Comparison of ENCODE assay signal across 8 mouse cellular contexts in genomic region chr2:93457426-93458130, GRCm38 (mm10). TPM values are rescaled to one million over a fixed set of nuclear protein-coding genes. Genes with fewer than 3 reads are reported as not detected.
DNase-seq lines count a peak whose midpoint lies in the region; ATAC-seq lines count a peak whose summit lies in the region.

No protein-coding gene starts in this region.

- WGBS in liver, embryonic 12.5 days (ENCODE audit: insufficient replicate concordance) = 63% methylated on average over 6 of the region's 6 CpGs
- 71% methylated on average over 6 of the region's 6 CpGs for WGBS in liver, embryonic 11.5 days

- H3K9me3 ChIP-seq in liver, embryonic 12.5 days (replicated peaks) = no peaks in the 10 kb centered on the region
- H3K9me3 ChIP-seq in liver, embryonic 11.5 days (ENCODE audit: control insufficient read depth, low read length) = no peaks in the 10 kb centered on the region

- peak overlapping the region; percentile 90 for H3K27ac ChIP-seq in liver, embryonic 12.5 days
- H3K27ac ChIP-seq in liver, embryonic 11.5 days (ENCODE audit: low read depth, low read length) = no peak overlapping the region

- peak overlapping the region; percentile 75; the same call in 1 of the 2 replicates for H3K4me3 ChIP-seq in liver, embryonic 12.5 days
- H3K4me3 ChIP-seq in liver, embryonic 11.5 days (ENCODE audit: low read depth, low read length) = no peak overlapping the region

- H3K4me2 ChIP-seq in liver, embryonic 12.5 days = peak overlapping the region; percentile 91
- no peak overlapping the region for H3K4me2 ChIP-seq in liver, embryonic 11.5 days

- peaks cover 95% of the 10 kb centered on the region for H3K4me1 ChIP-seq in liver, embryonic 12.5 days
- peaks cover 46% of the 10 kb centered on the region for H3K4me1 ChIP-seq in liver, embryonic 11.5 days (replicated peaks; ENCODE audit: control insufficient read depth, insufficient read depth, low read length)

- 0 out of 2 replicates have a peak, but pooled peaks cover 3% of the 10 kb centered on the region for H3K27me3 ChIP-seq in liver, embryonic 12.5 days (replicated peaks)
- no peaks in the 10 kb centered on the region for H3K27me3 ChIP-seq in liver, embryonic 11.5 days (replicated peaks; ENCODE audit: control insufficient read depth, insufficient read depth, low read length)

- H3K36me3 ChIP-seq in liver, embryonic 12.5 days = peaks cover 7% of the 10 kb centered on the region
- H3K36me3 ChIP-seq in liver, embryonic 11.5 days (ENCODE audit: control insufficient read depth, insufficient read depth, low read length) = no peaks in the 10 kb centered on the region

- DNase-seq in cerebellum, postnatal 10 days = peak; percentile 61 to 71
- no peak for DNase-seq in cerebellum, postnatal 4 days (ENCODE audit: low spot score in 2 of 2)
- DNase-seq in liver, embryonic 11.5 days (ENCODE audit: low spot score) = no peak
- peak; percentile 76 for DNase-seq in heart, postnatal 4 days
- no peak for DNase-seq in left cerebral cortex, adult 11 months (ENCODE audit: low spot score)

- no peak for ATAC-seq in liver, embryonic 12.5 days
- ATAC-seq in liver, embryonic 11.5 days (replicated peaks; ENCODE audit: low FRiP score) = no peak
- ATAC-seq in monocyte, adult 5-6 weeks (replicated peaks; ENCODE audit: insufficient number of reproducible peaks, low FRiP score, low TSS enrichment, poor library complexity, severe bottlenecking) = peak; percentile 13
- no peak for ATAC-seq in activated CD4-positive, CD25-positive, alpha-beta regulatory T cell, adult 4 months

- H3K9ac ChIP-seq in liver, embryonic 12.5 days = peak overlapping the region; percentile 34
- H3K9ac ChIP-seq in liver, embryonic 11.5 days (ENCODE audit: low read depth, low read length) = no peak overlapping the region

RNA-seq across cellular contexts. Expression of gene Cd82, which starts 5.4 kb away (rescaled TPM):
- polyA plus RNA-seq in liver, embryonic 12.5 days (2016; fragmentation: Nextera tagmentation; extraction: Ambion mirVana) = 46.2 and 49.4 TPM in 2 replicates
- 16.5 and 16.9 TPM in 2 replicates for polyA plus RNA-seq in liver, embryonic 11.5 days (2014; fragmentation: Nextera tagmentation; extraction: Ambion mirVana)
- total RNA-seq in heart, postnatal 4 days (2021) = 10 to 100 TPM; 18.4 to 19.7 TPM
- 197 to 239 TPM (median 203 TPM) in 3 replicates for total RNA-seq in monocyte, adult 5-6 weeks (2017)
- 100 to 1,000 TPM; 408 to 719 TPM for polyA plus RNA-seq in activated CD4-positive, CD25-positive, alpha-beta regulatory T cell, adult 4 months (2017; shearing (Covaris generic))

Comparison
In these comparisons a context has a peak if more than half of its experiments do, and no peak if none do; other contexts are left out.
1. DNase-seq: peak in cerebellum, postnatal 10 days (2 of 2) and heart, postnatal 4 days (single experiment); none in cerebellum, postnatal 4 days (0 of 2), liver, embryonic 11.5 days (single experiment) and left cerebral cortex, adult 11 months (single experiment).